Mouse (Mus musculus) erythroblast, embryonic 14.5 days (primary cell): ENCODE data around the gene Exoc4. TPM values are rescaled to one million over a fixed set of nuclear protein-coding genes. Genes with fewer than 3 reads are reported as not detected.

Source experiments
- H3K27me3 ChIP-seq: 2 replicates; pipeline ENCODE4 v1.6.1; 2012; ENCODE audit warnings: inconsistent platforms; ENCODE audit not compliant: control insufficient read depth
- H3K36me3 ChIP-seq: 2 replicates; pipeline ENCODE4 v1.6.1; 2012; ENCODE audit warnings: mild to moderate bottlenecking, inconsistent platforms; ENCODE audit not compliant: control insufficient read depth
- H3K4me1 ChIP-seq: 2 replicates; pipeline ENCODE4 v1.6.1; 2012; ENCODE audit warnings: inconsistent platforms; ENCODE audit not compliant: control insufficient read depth
- H3K4me3 ChIP-seq: replicated peaks from 2 replicates; pipeline ENCODE3; 2012; ENCODE audit warnings: moderate library complexity, mild to moderate bottlenecking, inconsistent platforms
- H3K9me3 ChIP-seq: 2 replicates; pipeline ENCODE4 v1.6.1; 2012; ENCODE audit warnings: low read length, inconsistent platforms, mixed read lengths; ENCODE audit not compliant: control insufficient read depth
- GATA1 ChIP-seq: IDR thresholded peaks from 2 replicates; pipeline ENCODE4 v1.6.1; 2012; ENCODE audit warnings: low read length, inconsistent platforms, mixed read lengths
- TAL1 ChIP-seq: IDR thresholded peaks from 3 replicates; pipeline ENCODE4 v1.6.1; 2012; ENCODE audit warnings: low read length, inconsistent platforms, mixed read lengths
- polyA plus RNA-seq: library from polyadenylated mRNA; stranded (reverse); fragments of >175 nt; gene quantifications from 2 replicates; pipeline ENCODE4 v1.2.3, GENCODE M21; 2012

The Exoc4 gene
- polyA plus RNA-seq, 1 experiment: 0.65 TPM

- Histone ChIP-seq H3K4me3 (no peak overlapping the region), H3K9me3 (no peaks in the 10 kb centered on the region), H3K27me3 (no peaks in the 10 kb centered on the region), H3K36me3 (no peaks in the 10 kb centered on the region), H3K4me1 (peaks cover 3% of the 10 kb centered on the region; the same call in 1 of the 2 replicates)
- TF ChIP-seq GATA1 (no peak), TAL1 (no peak)
Measured at GRCm38 (mm10) chr6:33525695-33526366, 276.9 kb downstream of the Exoc4 start.

GRCm38 (mm10) chr6:33540356-33540755 lies 291.5 kb downstream of the Exoc4 start:
- Histone ChIP-seq H3K27me3 (no peaks in the 10 kb centered on the region), H3K4me1 (no peaks in the 10 kb centered on the region), H3K36me3 (no peaks in the 10 kb centered on the region), H3K4me3 (no peak overlapping the region), H3K9me3 (no peaks in the 10 kb centered on the region)
- no peak for TF ChIP-seq GATA1
- TF ChIP-seq TAL1: no peak

- Histone ChIP-seq H3K4me1 (no peaks in the 10 kb centered on the region), H3K9me3 (no peaks in the 10 kb centered on the region), H3K27me3 (no peaks in the 10 kb centered on the region), H3K4me3 (no peak overlapping the region), H3K36me3 (no peaks in the 10 kb centered on the region)
- TF ChIP-seq TAL1 (no peak), GATA1 (no peak)
Measured at GRCm38 (mm10) chr6:33542712-33543111, 293.8 kb downstream of the Exoc4 start.

GRCm38 (mm10) chr6:33551934-33552333 lies 303.0 kb downstream of the Exoc4 start:
- Histone ChIP-seq H3K9me3 (no peaks in the 10 kb centered on the region), H3K27me3 (no peaks in the 10 kb centered on the region), H3K4me3 (no peak overlapping the region), H3K4me1 (no peaks in the 10 kb centered on the region), H3K36me3 (no peaks in the 10 kb centered on the region)
- no peak for TF ChIP-seq TAL1
- TF ChIP-seq GATA1: no peak

GRCm38 (mm10) chr6:33560925-33561324 lies 312.0 kb downstream of the Exoc4 start:
- H3K4me1 ChIP-seq: peaks cover 5% of the 10 kb centered on the region
- H3K36me3 ChIP-seq: no peaks in the 10 kb centered on the region
- H3K9me3 ChIP-seq: no peaks in the 10 kb centered on the region
- no peak overlapping the region for H3K4me3 ChIP-seq
- TF ChIP-seq GATA1 (no peak), TAL1 (no peak)
- no peaks in the 10 kb centered on the region for H3K27me3 ChIP-seq

GRCm38 (mm10) chr6:33561911-33562310 lies 313.0 kb downstream of the Exoc4 start:
- no peaks in the 10 kb centered on the region for H3K27me3 ChIP-seq
- no peaks in the 10 kb centered on the region for H3K9me3 ChIP-seq
- H3K4me1 ChIP-seq: peaks cover 5% of the 10 kb centered on the region
- H3K36me3 ChIP-seq: no peaks in the 10 kb centered on the region
- H3K4me3 ChIP-seq: no peak overlapping the region
- TF ChIP-seq GATA1: no peak
- no peak for TF ChIP-seq TAL1

GRCm38 (mm10) chr6:33575947-33576346 lies 327.1 kb downstream of the Exoc4 start:
- no peaks in the 10 kb centered on the region for H3K27me3 ChIP-seq
- H3K9me3 ChIP-seq: no peaks in the 10 kb centered on the region
- no peak for TF ChIP-seq TAL1
- TF ChIP-seq GATA1: no peak
- H3K36me3 ChIP-seq: no peaks in the 10 kb centered on the region
- H3K4me3 ChIP-seq: no peak overlapping the region
- H3K4me1 ChIP-seq: no peaks in the 10 kb centered on the region

GRCm38 (mm10) chr6:33608469-33608868 lies 359.6 kb downstream of the Exoc4 start:
- no peak overlapping the region for H3K4me3 ChIP-seq
- no peaks in the 10 kb centered on the region for H3K9me3 ChIP-seq
- H3K36me3 ChIP-seq: no peaks in the 10 kb centered on the region
- no peaks in the 10 kb centered on the region for H3K27me3 ChIP-seq
- no peaks in the 10 kb centered on the region for H3K4me1 ChIP-seq
- TF ChIP-seq GATA1 (no peak), TAL1 (no peak)

GRCm38 (mm10) chr6:33613978-33614377 lies 365.1 kb downstream of the Exoc4 start:
- H3K36me3 ChIP-seq: no peaks in the 10 kb centered on the region
- no peak overlapping the region for H3K4me3 ChIP-seq
- no peak for TF ChIP-seq GATA1
- TF ChIP-seq TAL1: no peak
- no peaks in the 10 kb centered on the region for H3K27me3 ChIP-seq
- H3K9me3 ChIP-seq: no peaks in the 10 kb centered on the region
- no peaks in the 10 kb centered on the region for H3K4me1 ChIP-seq

- no peaks in the 10 kb centered on the region for H3K36me3 ChIP-seq
- no peaks in the 10 kb centered on the region for H3K27me3 ChIP-seq
- no peaks in the 10 kb centered on the region for H3K9me3 ChIP-seq
- no peak overlapping the region for H3K4me3 ChIP-seq
- no peaks in the 10 kb centered on the region for H3K4me1 ChIP-seq
- TF ChIP-seq GATA1 (no peak), TAL1 (no peak)
Measured at GRCm38 (mm10) chr6:33618590-33618989, 369.7 kb downstream of the Exoc4 start.
